Mouse (Mus musculus): ENCODE data around the gene Scgb2b18. TPM values are rescaled to one million over a fixed set of nuclear protein-coding genes. Genes with fewer than 3 reads are reported as not detected.
"Not testable (repeated sequence)": the region's sequence is repeated elsewhere in the genome, so short reads cannot be mapped to it uniquely, and the experiment has no call there.

Gene Scgb2b18
- not detected in 2 replicates for polyA plus RNA-seq (2016; fragmentation: Nextera tagmentation; extraction: Ambion mirVana)

DNA sequence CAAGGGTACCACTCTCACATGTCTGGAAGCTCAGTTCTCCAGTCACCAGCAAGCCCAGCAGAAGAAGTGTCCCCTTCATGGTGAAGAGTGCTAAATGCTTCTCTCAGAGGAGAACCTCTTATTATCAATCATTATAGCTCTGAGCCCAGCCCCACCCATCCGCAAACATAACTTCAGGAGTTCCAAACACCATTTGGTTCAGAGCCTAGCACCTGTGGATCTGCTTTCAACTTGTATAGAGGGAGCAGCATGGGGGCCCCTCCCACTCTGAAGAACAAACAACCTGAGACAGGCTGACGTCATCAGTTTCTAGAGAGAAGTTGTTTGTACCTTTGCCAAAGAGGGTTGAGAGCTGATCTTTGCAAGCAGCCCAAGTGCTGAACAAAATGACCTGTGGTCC, at the start of gene Scgb2b18:
Gene Scgb2b18 (minus strand): TSS at position 101 of the 400 bp plus-strand sequence.
- H3K27ac ChIP-seq; H3K4me3 ChIP-seq (replicated peaks); H3K4me2 ChIP-seq; H3K36me3 ChIP-seq (replicated peaks); ATAC-seq (ENCODE audit: low FRiP score); H3K9ac ChIP-seq; H3K4me1 ChIP-seq; H3K9me3 ChIP-seq; H3K27me3 ChIP-seq: not testable (repeated sequence)
- WGBS = 91% methylated on average over 2 of the region's 2 CpGs

GRCm38 (mm10) chr7:33185268-33185667, 11.6 kb upstream of the Scgb2b18 start, which contains the start of gene Scgb1b18:
TSS of gene Scgb1b18 (plus strand) at chr7:33185568.
- WGBS = no CpG with 5 or more reads among the region's 2 CpGs
- not testable (repeated sequence) for ATAC-seq (ENCODE audit: low FRiP score)

More at GRCm38 (mm10) chr7:33185268-33185667, 11.6 kb upstream of the Scgb2b18 start, which contains the start of gene Scgb1b18:
- H3K4me3 ChIP-seq (replicated peaks); H3K36me3 ChIP-seq (replicated peaks); H3K9ac ChIP-seq; H3K9me3 ChIP-seq; H3K4me2 ChIP-seq; H3K4me1 ChIP-seq; H3K27me3 ChIP-seq; H3K27ac ChIP-seq: not testable (repeated sequence)

Other genes starting within 250 kb of the Scgb2b18 start
- not detected in 2 replicates for gene Scgb2b17, start 117.3 kb downstream of the Scgb2b18 start, polyA plus RNA-seq (2016; fragmentation: Nextera tagmentation; extraction: Ambion mirVana)
- gene Scgb1b17, start 110.4 kb downstream of the Scgb2b18 start, polyA plus RNA-seq (2016; fragmentation: Nextera tagmentation; extraction: Ambion mirVana) = not detected in 2 replicates
- gene Scgb1b18, start 11.7 kb upstream of the Scgb2b18 start, polyA plus RNA-seq (2016; fragmentation: Nextera tagmentation; extraction: Ambion mirVana) = not detected in 2 replicates
- gene Scgb2b19, start 106.5 kb upstream of the Scgb2b18 start, polyA plus RNA-seq (2016; fragmentation: Nextera tagmentation; extraction: Ambion mirVana) = not detected in 2 replicates
- not detected in 2 replicates for gene Scgb1b19, start 113.4 kb upstream of the Scgb2b18 start, polyA plus RNA-seq (2016; fragmentation: Nextera tagmentation; extraction: Ambion mirVana)
- gene Scgb2b20, start 192.5 kb upstream of the Scgb2b18 start, polyA plus RNA-seq (2016; fragmentation: Nextera tagmentation; extraction: Ambion mirVana) = not detected in 2 replicates
- not detected in 2 replicates for gene Scgb1b20, start 199.4 kb upstream of the Scgb2b18 start, polyA plus RNA-seq (2016; fragmentation: Nextera tagmentation; extraction: Ambion mirVana)